Mouse (Mus musculus) C2C12 (cell line): ENCODE data around the gene Tmc5.

Source experiments
- CEBPB ChIP-seq: IDR thresholded peaks from one replicate; pipeline ENCODE4 v1.6.1; 2011; ENCODE audit warnings: low read depth, mild to moderate bottlenecking, control low read depth, moderate library complexity
- CTCF ChIP-seq: IDR thresholded peaks from one replicate; pipeline ENCODE4 v1.5.1; 2011; ENCODE audit not compliant: control insufficient read depth, insufficient read depth, insufficient read length
- FOSL1 ChIP-seq: IDR thresholded peaks from one replicate; pipeline ENCODE4 v1.8.0; 2011; ENCODE audit warnings: mild to moderate bottlenecking, low read length; ENCODE audit not compliant: poor library complexity, insufficient read depth, severe bottlenecking
- MAX ChIP-seq: IDR thresholded peaks from one replicate; pipeline ENCODE4 v1.6.1; 2011; ENCODE audit warnings: mild to moderate bottlenecking, control low read depth
- MYOD1 ChIP-seq: IDR thresholded peaks from one replicate; pipeline ENCODE4 v1.6.1; 2011; ENCODE audit warnings: low read depth; ENCODE audit not compliant: control insufficient read depth, insufficient read length
- MYOG ChIP-seq: IDR thresholded peaks from one replicate; pipeline ENCODE4 v1.6.1; 2011; ENCODE audit not compliant: control insufficient read depth, insufficient read length; ENCODE audit errors: extremely low read depth
- USF1 ChIP-seq: IDR thresholded peaks from one replicate; pipeline ENCODE4 v1.6.1; 2011; ENCODE audit warnings: low read depth, mild to moderate bottlenecking, control low read depth, moderate library complexity

- no peak for TF ChIP-seq MYOG
- TF ChIP-seq CTCF = no peak
- TF ChIP-seq FOSL1 = no peak
- TF ChIP-seq MAX = no peak
- TF ChIP-seq USF1 = no peak
- TF ChIP-seq CEBPB = no peak
- TF ChIP-seq MYOD1 = no peak
These were observed 13.3 kb upstream of the Tmc5 start for GRCm38 (mm10) chr7:118583821-118584220.
